16 mouse cellular contexts compared by ENCODE assay signal in genomic region chr12:13208983-13209451, GRCm38 (mm10). TPM values are rescaled to one million over a fixed set of nuclear protein-coding genes. Genes with fewer than 3 reads are reported as not detected.
DNase-seq lines count a peak whose midpoint lies in the region; ATAC-seq lines count a peak whose summit lies in the region.
"Had no signal": no experiment of that assay in that cellular context is flagged by ENCODE, and none has a peak within 500 bp of the region (broad histone marks: within the 10 kb centered on the region; RNA-seq: fewer than 3 reads in every experiment).

No protein-coding gene starts in this region.

- peak; percentile 59 for ATAC-seq in hindbrain, embryonic 12.5 days (ENCODE audit: low FRiP score)
- ATAC-seq in hindbrain, embryonic 14.5 days (ENCODE audit: low FRiP score) = no peak

- no peak overlapping the region; the same call in 1 of the 2 replicates for H3K27ac ChIP-seq in hindbrain, embryonic 12.5 days
- no peak overlapping the region for H3K27ac ChIP-seq in hindbrain, embryonic 14.5 days
- peak overlapping the region; percentile 65; the same call in 1 of the 2 replicates for H3K27ac ChIP-seq in limb, embryonic 10.5 days
- H3K27ac ChIP-seq: limb, embryonic 12.5 days had no signal

- 12% methylated on average over 11 of the region's 11 CpGs for WGBS in hindbrain, embryonic 12.5 days
- 15% methylated on average over 11 of the region's 11 CpGs for WGBS in hindbrain, embryonic 14.5 days
- WGBS in limb, embryonic 10.5 days = 64% methylated on average over 11 of the region's 11 CpGs

- DNase-seq in hindbrain, embryonic 14.5 days (ENCODE audit: low spot score) = no peak
- peak; percentile 64 for DNase-seq in embryo, embryonic 9.5 days (ENCODE audit: extremely low spot score)
- peak; percentile 54 for DNase-seq in kidney, adult 18-20 months
- peak; percentile 29 for DNase-seq in limb, embryonic 10.5 days (ENCODE audit: low spot score)
- DNase-seq in left cerebral cortex, postnatal 10 days (ENCODE audit: extremely low spot score in 1 of 2, low spot score in 2 of 2) = no peak
- DNase-seq in heart, postnatal 14 days = no peak
- no peak for DNase-seq in cerebellum, postnatal 10 days
- DNase-seq: adrenal gland, postnatal 36 days; B cell, adult 2 months; cerebellum, adult 18-20 months; gastrocnemius, postnatal 14 days; heart, postnatal 10 days; lung, embryonic 14.5 days had no signal

- H3K27me3 ChIP-seq in hindbrain, embryonic 12.5 days = 0 out of 2 replicates have a peak, but pooled peaks cover 6% of the 10 kb centered on the region
- no peaks in the 10 kb centered on the region for H3K27me3 ChIP-seq in hindbrain, embryonic 14.5 days (ENCODE audit: control insufficient read depth, insufficient read depth, low read length)
- no peaks in the 10 kb centered on the region for H3K27me3 ChIP-seq in limb, embryonic 10.5 days (ENCODE audit: low read depth, poor library complexity, severe bottlenecking)

- H3K9me3 ChIP-seq in hindbrain, embryonic 12.5 days (replicated peaks) = no peaks in the 10 kb centered on the region
- 0 out of 2 replicates have a peak, but pooled peaks cover 4% of the 10 kb centered on the region for H3K9me3 ChIP-seq in hindbrain, embryonic 14.5 days (ENCODE audit: control insufficient read depth, low read length)
- no peaks in the 10 kb centered on the region for H3K9me3 ChIP-seq in limb, embryonic 10.5 days (replicated peaks)
- H3K9me3 ChIP-seq: limb, embryonic 12.5 days had no signal

- H3K9ac ChIP-seq in hindbrain, embryonic 12.5 days = no peak overlapping the region
- no peak overlapping the region for H3K9ac ChIP-seq in hindbrain, embryonic 14.5 days
- H3K9ac ChIP-seq: limb, embryonic 12.5 days; lung, embryonic 14.5 days had no signal

- intact Hi-C loops in left cerebral cortex, postnatal 10 days (cut with DNase I) = loop anchor here (5.0 kb wide), 1 partner anchor 67 kb away; no protein-coding TSS in a partner anchor
- intact Hi-C loops in heart, postnatal 14 days (cut with DNase I) = no loop called here

- no peaks in the 10 kb centered on the region for H3K36me3 ChIP-seq in hindbrain, embryonic 12.5 days
- no peaks in the 10 kb centered on the region for H3K36me3 ChIP-seq in hindbrain, embryonic 14.5 days (replicated peaks; ENCODE audit: control insufficient read depth, insufficient read depth)
- H3K36me3 ChIP-seq in limb, embryonic 10.5 days = no peaks in the 10 kb centered on the region
- H3K36me3 ChIP-seq: limb, embryonic 12.5 days had no signal

- peaks cover 22% of the 10 kb centered on the region for H3K4me1 ChIP-seq in hindbrain, embryonic 12.5 days
- peaks cover 10% of the 10 kb centered on the region; the same call in 1 of the 2 replicates for H3K4me1 ChIP-seq in hindbrain, embryonic 14.5 days (replicated peaks; ENCODE audit: control insufficient read depth, insufficient read depth, low read length)
- peaks cover 29% of the 10 kb centered on the region for H3K4me1 ChIP-seq in limb, embryonic 10.5 days

- H3K4me3 ChIP-seq in hindbrain, embryonic 12.5 days = no peak overlapping the region
- no peak overlapping the region for H3K4me3 ChIP-seq in hindbrain, embryonic 14.5 days (replicated peaks; ENCODE audit: low read length)
- no peak overlapping the region for H3K4me3 ChIP-seq in limb, embryonic 10.5 days
- H3K4me3 ChIP-seq: erythroblast, embryonic 14.5 days; limb, embryonic 12.5 days had no signal

- H3K4me2 ChIP-seq in hindbrain, embryonic 12.5 days (replicated peaks) = no peak overlapping the region
- H3K4me2 ChIP-seq in hindbrain, embryonic 14.5 days (replicated peaks) = no peak overlapping the region
- H3K4me2 ChIP-seq: limb, embryonic 12.5 days; lung, embryonic 14.5 days had no signal

RNA-seq across cellular contexts. Expression of gene Ddx1, which starts 40.0 kb away (rescaled TPM):
- polyA plus RNA-seq in hindbrain, embryonic 12.5 days (2016; fragmentation: Nextera tagmentation; extraction: Ambion mirVana) = 142 TPM in 2 replicates
- 144 and 160 TPM in 2 replicates for polyA plus RNA-seq in hindbrain, embryonic 14.5 days (2014; fragmentation: Nextera tagmentation; extraction: Ambion mirVana)
- 199 and 208 TPM in 2 replicates for polyA plus RNA-seq in limb, embryonic 10.5 days (2016; fragmentation: Nextera tagmentation; extraction: Ambion mirVana)
- total RNA-seq in left cerebral cortex, postnatal 10 days (2021) = 100 to 1,000 TPM; 136 to 148 TPM
- 10 to 100 TPM; 65.1 to 74.1 TPM for total RNA-seq in heart, postnatal 14 days (2021)

RNA-seq across cellular contexts. Expression of gene Nbas, which starts 59.9 kb away (rescaled TPM):
- 18.0 and 19.1 TPM in 2 replicates for polyA plus RNA-seq in hindbrain, embryonic 12.5 days (2016; fragmentation: Nextera tagmentation; extraction: Ambion mirVana)
- polyA plus RNA-seq in hindbrain, embryonic 14.5 days (2014; fragmentation: Nextera tagmentation; extraction: Ambion mirVana) = 21.9 and 22.1 TPM in 2 replicates
- 15.2 and 18.3 TPM in 2 replicates for polyA plus RNA-seq in limb, embryonic 10.5 days (2016; fragmentation: Nextera tagmentation; extraction: Ambion mirVana)
- total RNA-seq in left cerebral cortex, postnatal 10 days (2021) = 10 to 100 TPM; 30.8 to 33.0 TPM
- total RNA-seq in heart, postnatal 14 days (2021) = 10 to 100 TPM; 23.0 to 23.4 TPM

Comparison
In these comparisons a context has a peak if more than half of its experiments do, and no peak if none do; other contexts are left out.
1. DNase-seq: peak in embryo, embryonic 9.5 days (single experiment), kidney, adult 18-20 months (single experiment) and limb, embryonic 10.5 days (single experiment); none in hindbrain, embryonic 14.5 days (single experiment), left cerebral cortex, postnatal 10 days (0 of 2), heart, postnatal 14 days (0 of 2) and cerebellum, postnatal 10 days (0 of 2).